Mouse (Mus musculus): ENCODE measurements at regions not wholly inside any gene's neighbourhood (a gene's known extent, or its start where the extent isn't known, plus 50 kb on each side); places are given as distances from the start of the nearest gene placed in this dataset.

DNA sequence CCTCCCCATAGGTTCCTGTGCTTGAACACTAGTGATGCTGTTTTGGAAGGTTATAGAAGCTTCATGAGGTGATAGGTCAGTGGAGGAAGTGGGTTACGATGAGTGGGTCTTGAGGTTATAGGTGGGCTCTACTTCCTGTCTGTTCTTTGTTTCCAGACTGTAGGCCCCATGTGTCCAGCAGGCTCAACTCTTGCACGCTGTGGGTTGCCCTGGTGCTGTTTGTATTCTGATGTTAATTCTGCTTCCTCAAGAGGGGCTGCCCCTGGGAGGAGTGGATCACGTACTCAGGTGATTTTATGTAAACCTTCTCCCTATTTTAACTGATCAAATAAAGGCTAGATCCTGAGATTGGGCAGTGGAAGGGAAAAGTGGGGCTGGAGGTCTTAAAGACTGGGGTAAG lies 60.4 kb upstream of the Rap1gds1 start:
- DNase-seq = no peak

DNA sequence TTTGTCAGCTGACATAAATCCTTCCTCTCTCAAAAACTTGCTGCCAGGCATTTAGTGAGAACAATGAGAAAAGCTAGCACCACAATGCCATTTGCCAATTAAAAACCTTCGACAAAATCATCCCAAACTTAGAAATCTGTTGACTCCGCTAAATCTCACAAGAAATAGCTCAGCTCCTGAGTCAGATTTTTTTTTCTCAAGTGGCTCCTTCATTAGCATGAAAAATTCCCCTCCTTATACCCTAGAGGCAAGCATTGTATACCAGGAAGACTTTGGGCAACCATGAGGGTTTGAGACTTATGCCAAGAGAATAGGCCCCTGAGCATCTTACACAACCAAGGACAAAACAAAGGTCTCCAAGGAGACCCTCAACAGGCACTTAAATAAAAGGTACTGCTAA lies 61.0 kb upstream of the Rap1gds1 start:
- no peak for DNase-seq

DNA sequence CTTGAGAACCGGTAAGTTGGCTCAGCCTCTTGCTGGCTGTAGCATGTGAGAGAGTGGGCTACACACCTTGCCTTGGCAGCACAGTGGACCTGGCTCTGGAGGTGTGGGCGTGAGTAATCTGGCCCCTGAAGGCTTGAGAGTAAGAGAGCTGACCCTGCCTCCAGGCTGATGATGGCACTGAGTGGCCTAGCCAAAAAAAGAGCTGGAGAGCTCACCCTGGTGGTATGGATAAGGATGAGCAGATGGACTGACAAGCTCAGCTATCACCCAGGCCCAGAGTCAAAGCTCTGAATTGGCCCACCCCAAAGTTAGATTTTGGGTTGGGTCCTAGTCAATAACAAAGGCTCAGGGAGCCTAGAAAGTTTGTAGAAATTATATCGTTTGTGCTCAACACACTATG lies 52.8 kb upstream of the Stpg2 start:
- DNase-seq = peak; percentile 2

DNA sequence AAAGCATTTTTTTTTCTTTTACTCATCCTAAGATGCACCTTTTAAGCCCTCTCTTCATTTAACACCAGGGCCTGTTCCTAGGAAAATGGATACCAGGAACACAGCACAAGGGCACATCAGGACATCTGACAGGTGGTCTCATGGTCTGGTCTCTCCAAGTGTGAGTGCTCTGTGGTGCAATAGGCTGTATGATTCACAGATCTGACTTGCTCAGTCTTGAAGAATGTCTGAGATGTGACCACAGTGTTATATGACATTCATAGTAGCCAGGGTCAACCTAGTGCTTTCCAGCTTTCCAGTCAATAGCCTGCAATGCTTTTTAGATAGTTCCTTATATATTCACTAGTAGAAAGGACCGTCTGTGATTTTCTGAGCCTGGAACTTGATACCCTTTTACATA lies 51.2 kb upstream of the Stpg2 start:
- DNase-seq = no peak
